In genomic region chr6:84638206-84638605, GRCm38 (mm10) we compare ENCODE assay signal across 12 mouse cellular contexts. TPM values are rescaled to one million over a fixed set of nuclear protein-coding genes. Genes with fewer than 3 reads are reported as not detected.
A peak's percentile ranks its signal among the peaks of the same experiment; 100 is the strongest.
DNase-seq lines count a peak whose midpoint lies in the region; ATAC-seq and TF ChIP-seq lines count a peak whose summit lies in the region.
"Had no signal": no experiment of that assay in that cellular context is flagged by ENCODE, and none has a peak within 500 bp of the region (broad histone marks: within the 10 kb centered on the region; RNA-seq: fewer than 3 reads in every experiment).

No protein-coding gene starts in this region.

- no peak for TF ChIP-seq CTCF in kidney, adult 2 months (conservative IDR thresholded peaks at IDR 0.05; ENCODE audit: insufficient read depth, insufficient read length, low read depth, low read length)

- DNase-seq in kidney, adult 2 months: peak; percentile 90
- DNase-seq in cerebellum, postnatal 36 days: peak; percentile 16 to 17
- peak; percentile 51 for DNase-seq in heart, postnatal 25 days (ENCODE audit: low spot score)
- DNase-seq in lung, postnatal 25 days (ENCODE audit: low spot score): peak; percentile 82
- no peak for DNase-seq in neural tube, embryonic 10.5 days (ENCODE audit: extremely low spot score, low spot score)
- no peak for DNase-seq in retina, postnatal 1 day
- no peak for DNase-seq in midbrain, embryonic 11.5 days (ENCODE audit: low spot score, missing footprints)

- intact Hi-C loops in heart, postnatal 25 days (cut with DNase I): loop anchor here (5.0 kb wide), 1 partner anchor 254 kb away; no protein-coding TSS in a partner anchor

- peaks cover 8% of the 10 kb centered on the region for H3K4me1 ChIP-seq in kidney, adult 2 months (ENCODE audit: control insufficient read depth, insufficient read depth, low read length)
- H3K4me1 ChIP-seq in kidney, embryonic 16.5 days (ENCODE audit: insufficient read depth, low read length): peaks cover 22% of the 10 kb centered on the region
- H3K4me1 ChIP-seq in midbrain, embryonic 11.5 days (ENCODE audit: control insufficient read depth, insufficient read depth, low read length): no peaks in the 10 kb centered on the region
- H3K4me1 ChIP-seq: embryonic facial prominence, embryonic 15.5 days had no signal

- H3K27ac ChIP-seq in kidney, adult 2 months (ENCODE audit: insufficient read depth, low read depth, low read length): no peak overlapping the region
- H3K27ac ChIP-seq in kidney, embryonic 16.5 days (ENCODE audit: low read length): no peak overlapping the region
- no peak overlapping the region for H3K27ac ChIP-seq in midbrain, embryonic 11.5 days (ENCODE audit: low read depth, low read length)
- H3K27ac ChIP-seq: embryonic facial prominence, embryonic 15.5 days; liver, embryonic 15.5 days; stomach, embryonic 15.5 days had no signal

- no peak overlapping the region for H3K4me2 ChIP-seq in kidney, embryonic 16.5 days (replicated peaks; ENCODE audit: low read depth, low read length)
- no peak overlapping the region for H3K4me2 ChIP-seq in midbrain, embryonic 11.5 days
- H3K4me2 ChIP-seq: embryonic facial prominence, embryonic 15.5 days; liver, embryonic 15.5 days; stomach, embryonic 15.5 days had no signal

- ATAC-seq in kidney, embryonic 16.5 days (ENCODE audit: low FRiP score, low TSS enrichment): no peak
- ATAC-seq in midbrain, embryonic 11.5 days (ENCODE audit: low FRiP score): no peak

- no peak overlapping the region for H3K4me3 ChIP-seq in kidney, adult 2 months (ENCODE audit: insufficient read depth, low read depth, low read length)
- no peak overlapping the region for H3K4me3 ChIP-seq in kidney, embryonic 16.5 days (ENCODE audit: low read length)
- H3K4me3 ChIP-seq in midbrain, embryonic 11.5 days (ENCODE audit: low read depth, low read length): no peak overlapping the region
- H3K4me3 ChIP-seq: embryonic facial prominence, embryonic 15.5 days; liver, embryonic 15.5 days; stomach, embryonic 15.5 days had no signal

- no peaks in the 10 kb centered on the region for H3K36me3 ChIP-seq in kidney, adult 2 months (ENCODE audit: control insufficient read depth, insufficient read depth, low read length)
- no peaks in the 10 kb centered on the region for H3K36me3 ChIP-seq in kidney, embryonic 16.5 days (ENCODE audit: insufficient read depth, low read length)
- H3K36me3 ChIP-seq in midbrain, embryonic 11.5 days (ENCODE audit: control insufficient read depth, insufficient read depth, low read length): no peaks in the 10 kb centered on the region
- H3K36me3 ChIP-seq: embryonic facial prominence, embryonic 15.5 days; liver, embryonic 15.5 days; stomach, embryonic 15.5 days had no signal

- no peak overlapping the region for H3K9ac ChIP-seq in kidney, embryonic 16.5 days (replicated peaks; ENCODE audit: low read length)
- no peak overlapping the region for H3K9ac ChIP-seq in midbrain, embryonic 11.5 days (ENCODE audit: low read length)
- H3K9ac ChIP-seq: embryonic facial prominence, embryonic 15.5 days; liver, embryonic 15.5 days; stomach, embryonic 15.5 days had no signal

- no peaks in the 10 kb centered on the region for H3K9me3 ChIP-seq in kidney, embryonic 16.5 days (ENCODE audit: low read length)
- no peaks in the 10 kb centered on the region for H3K9me3 ChIP-seq in midbrain, embryonic 11.5 days (ENCODE audit: control insufficient read depth, low read length)
- H3K9me3 ChIP-seq: embryonic facial prominence, embryonic 15.5 days; liver, embryonic 15.5 days; stomach, embryonic 15.5 days had no signal

- TF ChIP-seq POLR2A in kidney, adult 2 months (IDR thresholded peaks at IDR 0.05; ENCODE audit: low read depth, low read length): no peak

- no peaks in the 10 kb centered on the region for H3K27me3 ChIP-seq in kidney, adult 2 months (replicated peaks; ENCODE audit: control insufficient read depth, insufficient read depth, low read length)
- no peaks in the 10 kb centered on the region for H3K27me3 ChIP-seq in kidney, embryonic 16.5 days (ENCODE audit: insufficient read depth, low read length)
- no peaks in the 10 kb centered on the region for H3K27me3 ChIP-seq in midbrain, embryonic 11.5 days (ENCODE audit: control insufficient read depth, insufficient read depth, low read length)
- H3K27me3 ChIP-seq: embryonic facial prominence, embryonic 15.5 days; liver, embryonic 15.5 days; stomach, embryonic 15.5 days had no signal

RNA-seq across cellular contexts. Expression of gene Cyp26b1, which starts 44.5 kb away (rescaled TPM):
- 0.60 and 2.0 TPM in 2 replicates for polyA plus RNA-seq in kidney, adult 2 months (2012; rRNA removed)
- polyA plus RNA-seq in kidney, embryonic 16.5 days (2015; fragmentation: Nextera tagmentation; extraction: Ambion mirVana): 4.7 and 5.3 TPM in 2 replicates
- 10 to 100 TPM in 1 of 2 experiments, 1 to 10 TPM in 1; 2.4 to 23.4 TPM for total RNA-seq in heart, postnatal 25 days (2021)
- polyA plus RNA-seq in midbrain, embryonic 11.5 days (2014; fragmentation: Nextera tagmentation; extraction: Ambion mirVana): 3.1 and 3.7 TPM in 2 replicates
- total RNA-seq: MEL had no signal

Comparison
In these comparisons a context has a peak if more than half of its experiments do, and no peak if none do; other contexts are left out.
1. DNase-seq: peak in kidney, adult 2 months (single experiment), cerebellum, postnatal 36 days (2 of 2), heart, postnatal 25 days (single experiment) and lung, postnatal 25 days (single experiment); none in neural tube, embryonic 10.5 days (single experiment), retina, postnatal 1 day (single experiment) and midbrain, embryonic 11.5 days (single experiment).